Mouse (Mus musculus): Measurements from ENCODE around the gene Ptchd3. TPM values are rescaled to one million over a fixed set of nuclear protein-coding genes. Genes with fewer than 3 reads are reported as not detected.
A peak's percentile ranks its signal among the peaks of the same experiment; 100 is the strongest.

The Ptchd3 gene
- polyA plus RNA-seq, 1 experiment: 0.03 TPM

- TF ChIP-seq POLR2A (IDR thresholded peaks at IDR 0.05; ENCODE audit: borderline replicate concordance, extremely low read depth, insufficient read depth, insufficient read length, poor library complexity, severe bottlenecking) (no peak), CTCF (IDR thresholded peaks at IDR 0.05; ENCODE audit: borderline replicate concordance, extremely low read depth, insufficient read depth, insufficient read length) (no peak)
- DNase-seq (ENCODE audit: low read depth): no peak
Observed at GRCm38 (mm10) chr11:121799746-121800299, 30.2 kb upstream of the Ptchd3 start.

DNA sequence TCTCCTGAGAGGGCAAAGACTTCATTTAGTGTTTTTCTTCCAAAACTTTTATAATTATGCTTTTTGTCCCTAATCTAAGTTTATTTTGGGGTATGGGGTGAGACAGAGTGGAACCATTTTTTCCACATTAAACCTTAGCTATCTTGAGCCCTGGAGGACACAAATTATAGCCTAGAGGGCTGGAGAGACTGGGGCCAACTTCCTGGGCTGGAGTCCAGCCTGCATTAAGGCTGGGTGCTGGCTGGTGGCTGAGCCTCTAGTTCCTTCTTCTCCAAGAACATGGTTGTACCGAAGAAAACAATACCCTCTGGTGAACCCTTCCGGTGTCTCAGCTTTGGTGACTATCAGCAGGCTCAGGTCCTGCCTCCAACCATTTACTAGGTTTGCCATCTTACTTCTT, 27.3 kb upstream of the Ptchd3 start:
- no peak for TF ChIP-seq CTCF (IDR thresholded peaks at IDR 0.05; ENCODE audit: borderline replicate concordance, extremely low read depth, insufficient read depth, insufficient read length)
- no peak for TF ChIP-seq POLR2A (IDR thresholded peaks at IDR 0.05; ENCODE audit: borderline replicate concordance, extremely low read depth, insufficient read depth, insufficient read length, poor library complexity, severe bottlenecking)
- DNase-seq (ENCODE audit: low read depth): no peak

GRCm38 (mm10) chr11:121804258-121805027, 25.6 kb upstream of the Ptchd3 start:
- no peak for DNase-seq (ENCODE audit: low read depth)
- TF ChIP-seq CTCF (IDR thresholded peaks at IDR 0.05; ENCODE audit: borderline replicate concordance, extremely low read depth, insufficient read depth, insufficient read length): no peak
- no peak for TF ChIP-seq POLR2A (IDR thresholded peaks at IDR 0.05; ENCODE audit: borderline replicate concordance, extremely low read depth, insufficient read depth, insufficient read length, poor library complexity, severe bottlenecking)

DNA sequence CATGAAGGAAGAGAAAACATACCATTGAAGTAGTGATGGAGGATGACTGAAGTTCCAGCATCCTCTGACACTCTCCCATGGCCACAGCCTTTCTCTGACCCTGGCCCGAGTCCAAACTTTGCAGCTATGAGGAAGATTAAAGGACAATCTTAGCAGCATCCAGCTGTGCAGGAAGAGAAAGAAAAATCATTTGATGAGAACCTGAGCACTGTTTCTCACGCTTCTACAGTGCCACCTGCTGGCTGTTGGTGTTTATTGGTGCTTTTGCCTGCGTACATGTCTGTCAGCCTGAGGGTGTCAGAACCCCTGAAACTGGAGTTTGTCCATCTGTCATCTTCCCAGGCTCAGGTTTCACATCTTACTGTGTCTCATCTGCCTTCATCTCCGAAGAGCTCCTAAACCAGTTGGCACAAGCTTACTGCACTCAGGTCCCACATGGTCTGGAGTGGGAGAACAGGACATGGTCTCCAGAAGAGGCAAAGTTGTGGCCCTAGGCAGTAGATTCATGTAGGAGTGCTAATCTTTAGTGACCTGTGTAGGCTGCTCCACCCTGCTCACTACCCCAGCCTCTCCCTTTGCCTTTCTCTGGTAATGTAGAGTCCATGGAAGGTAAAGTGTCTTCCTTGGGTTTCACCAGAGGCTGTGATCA, 21.7 kb upstream of the Ptchd3 start:
- TF ChIP-seq CTCF (IDR thresholded peaks at IDR 0.05; ENCODE audit: borderline replicate concordance, extremely low read depth, insufficient read depth, insufficient read length) (peak; percentile 84), POLR2A (IDR thresholded peaks at IDR 0.05; ENCODE audit: borderline replicate concordance, extremely low read depth, insufficient read depth, insufficient read length, poor library complexity, severe bottlenecking) (no peak)
- DNase-seq (ENCODE audit: low read depth): peak; percentile 90

- no peak for DNase-seq (ENCODE audit: low read depth)
- no peak for TF ChIP-seq CTCF (IDR thresholded peaks at IDR 0.05; ENCODE audit: borderline replicate concordance, extremely low read depth, insufficient read depth, insufficient read length)
Observed at GRCm38 (mm10) chr11:121808866-121809265, 21.2 kb upstream of the Ptchd3 start.

DNA sequence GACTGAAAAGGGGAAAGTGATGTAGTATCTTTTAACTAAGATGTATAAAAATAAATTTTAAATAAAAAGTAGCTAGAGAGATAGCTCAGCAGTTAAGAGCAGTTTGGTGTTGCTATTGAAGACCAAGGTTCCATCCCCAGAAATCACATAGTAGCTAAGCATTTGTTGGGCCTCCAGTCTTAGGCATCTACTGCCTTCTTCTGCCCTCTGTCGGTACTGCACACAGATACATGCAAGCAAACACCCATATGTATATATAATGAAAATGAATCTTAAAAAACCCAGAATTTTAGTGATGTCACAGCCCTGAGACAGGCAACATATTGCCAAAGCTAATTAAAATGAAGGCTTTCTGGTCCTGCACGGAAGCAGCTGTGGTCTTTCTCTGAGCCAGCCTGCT, 15.9 kb downstream of the Ptchd3 start:
- TF ChIP-seq CTCF (IDR thresholded peaks at IDR 0.05; ENCODE audit: borderline replicate concordance, extremely low read depth, insufficient read depth, insufficient read length) (peak; percentile 34; the same call in 1 of the 2 replicates), POLR2A (IDR thresholded peaks at IDR 0.05; ENCODE audit: borderline replicate concordance, extremely low read depth, insufficient read depth, insufficient read length, poor library complexity, severe bottlenecking) (no peak)
- peak; percentile 31 for DNase-seq (ENCODE audit: low read depth)

DNA sequence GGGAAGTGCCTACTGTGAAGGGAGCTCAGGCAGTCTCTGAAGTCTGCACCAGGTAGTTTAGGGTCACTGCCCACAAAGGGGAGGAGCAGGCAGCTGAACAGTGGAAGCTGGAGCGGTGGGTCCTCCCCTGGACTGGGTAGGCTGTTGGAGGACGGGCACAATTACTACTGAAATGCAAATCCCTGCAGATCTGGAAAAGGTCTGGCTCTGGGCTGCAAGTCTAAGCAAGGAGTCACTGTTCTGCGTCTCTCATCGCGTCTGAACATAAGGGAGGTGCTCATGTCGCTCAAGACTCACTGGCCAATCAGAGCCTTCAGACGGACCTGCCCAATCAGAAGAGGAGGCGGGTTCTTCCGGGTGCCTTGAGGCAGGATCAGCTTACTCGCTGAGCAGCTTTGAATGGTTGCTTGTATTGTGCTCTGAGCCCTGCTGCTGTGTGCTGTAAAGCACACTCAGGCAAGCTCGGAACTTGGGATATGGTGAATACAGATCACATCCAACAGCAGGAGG, 17.8 kb downstream of the Ptchd3 start:
- peak; percentile 98 for DNase-seq (ENCODE audit: low read depth)
- peak; percentile 69; the same call in 1 of the 2 replicates for TF ChIP-seq POLR2A (IDR thresholded peaks at IDR 0.05; ENCODE audit: borderline replicate concordance, extremely low read depth, insufficient read depth, insufficient read length, poor library complexity, severe bottlenecking)
- TF ChIP-seq CTCF (IDR thresholded peaks at IDR 0.05; ENCODE audit: borderline replicate concordance, extremely low read depth, insufficient read depth, insufficient read length): no peak

Other genes with a start within 250 kb of the Ptchd3 start
- gene B3gntl1, start 157.1 kb upstream of the Ptchd3 start, polyA plus RNA-seq (2012; rRNA removed): 8.5 and 9.2 TPM in 2 replicates
- 7.5 and 11.9 TPM in 2 replicates for gene Metrnl, start 128.7 kb upstream of the Ptchd3 start, polyA plus RNA-seq (2012; rRNA removed)

Data from brain, embryonic 14.5 days (tissue).